Mouse (Mus musculus) right cerebral cortex, adult 18-20 months (tissue): Measurements from ENCODE around the gene Apip.

Source experiments
- DNase-seq: peaks from one replicate; pipeline ENCODE4 v3.0.0; 2022; ENCODE audit warnings: mixed read lengths

The Apip gene

DNA sequence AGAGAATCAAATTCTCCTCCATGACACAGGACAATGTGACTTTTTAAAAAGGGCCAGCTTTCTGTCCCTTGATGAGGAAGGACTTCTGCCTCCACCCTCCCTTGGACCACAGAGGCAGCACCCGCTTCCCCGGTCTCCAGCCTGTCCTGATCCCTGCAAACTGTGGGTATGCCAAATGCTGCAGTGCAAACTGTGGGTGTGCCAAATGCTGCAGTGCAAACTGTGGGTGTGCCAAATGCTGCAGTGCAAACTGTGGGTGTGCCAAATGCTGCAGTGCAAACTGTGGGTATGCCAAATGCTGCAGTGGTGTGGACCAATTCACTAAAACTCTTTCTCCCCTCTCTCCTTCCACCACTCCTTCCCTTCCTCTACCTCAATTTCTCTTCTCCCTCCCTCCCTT, 32.7 kb downstream of the Apip start:
- no peak for DNase-seq

DNA sequence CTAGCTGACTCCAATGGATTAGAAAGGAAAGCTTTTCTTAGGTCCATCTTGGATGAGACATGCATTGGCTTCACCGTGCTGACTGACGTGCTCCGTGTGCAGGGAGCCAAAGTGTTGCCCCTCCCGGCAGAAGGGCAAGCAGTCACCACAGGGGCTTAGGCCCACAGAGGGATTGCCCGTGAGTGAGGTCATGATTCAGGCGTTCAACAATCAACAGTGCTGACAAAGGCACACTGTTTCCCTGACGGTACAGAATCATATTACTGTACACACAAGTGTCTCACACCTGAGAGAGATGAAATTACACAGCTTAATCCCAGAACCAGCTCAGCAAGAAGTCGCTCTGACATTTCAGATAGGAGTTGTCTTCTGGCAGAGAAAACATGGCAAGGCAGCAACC, 38.2 kb downstream of the Apip start:
- DNase-seq: no peak

DNA sequence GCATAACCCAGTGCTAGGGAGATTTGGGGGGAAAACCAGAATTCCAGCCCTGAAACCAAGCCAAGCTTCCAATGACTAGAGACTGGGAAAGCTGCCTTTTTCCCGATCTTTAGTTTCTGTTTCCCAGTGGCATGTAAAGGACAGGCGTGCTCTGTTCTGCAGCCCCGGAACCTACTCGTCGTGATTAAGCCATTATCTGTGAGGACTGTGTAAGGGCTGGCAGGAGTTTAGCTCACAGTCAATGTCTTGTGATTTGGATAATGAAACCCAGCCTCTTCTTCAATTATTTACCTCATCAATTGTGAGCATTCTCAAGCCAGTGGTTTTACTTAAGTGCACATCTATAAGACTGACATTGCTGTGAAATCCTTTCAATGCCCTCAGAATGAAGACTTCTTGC, 43.7 kb downstream of the Apip start:
- no peak for DNase-seq

DNA sequence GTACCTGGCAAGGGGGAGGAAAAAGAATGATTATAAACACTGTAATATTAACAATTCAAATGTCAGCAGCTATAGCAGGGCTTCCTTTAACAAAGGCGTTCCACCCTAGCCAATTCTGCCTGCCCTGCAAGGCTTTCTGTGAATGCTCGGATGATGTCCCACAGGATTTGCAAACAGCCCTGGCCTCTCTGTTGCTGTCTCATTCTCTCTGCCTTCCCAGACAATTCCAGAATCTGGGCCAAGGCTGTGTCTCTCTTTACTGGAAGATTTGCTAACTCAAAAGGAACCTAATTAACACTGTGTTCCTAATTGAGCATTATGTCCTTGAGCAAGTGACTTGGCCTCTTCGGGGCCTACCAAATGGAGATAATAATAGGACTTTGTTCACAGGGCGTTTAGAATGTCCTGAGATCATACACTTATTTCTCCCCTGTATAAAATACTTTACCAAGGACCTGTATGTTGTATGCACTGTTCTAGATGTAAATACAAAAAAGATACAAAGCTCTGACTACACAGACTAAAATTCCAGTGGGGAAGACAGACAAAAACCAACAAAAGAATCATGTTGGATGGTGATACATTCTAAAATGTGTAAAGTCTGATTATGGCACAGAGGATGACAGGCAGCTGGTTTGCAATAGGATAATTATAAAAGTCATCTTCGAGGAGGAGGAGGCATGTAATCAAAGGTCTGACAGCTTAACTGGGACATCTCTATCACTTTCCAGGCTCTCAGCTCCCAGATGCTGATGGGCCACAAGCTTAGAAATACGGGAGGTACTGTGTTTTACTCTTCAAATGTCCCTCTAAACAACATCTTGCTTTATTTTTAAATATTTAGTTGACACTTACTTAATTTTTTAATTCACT, 45.1 kb downstream of the Apip start:
- DNase-seq: no peak

DNA sequence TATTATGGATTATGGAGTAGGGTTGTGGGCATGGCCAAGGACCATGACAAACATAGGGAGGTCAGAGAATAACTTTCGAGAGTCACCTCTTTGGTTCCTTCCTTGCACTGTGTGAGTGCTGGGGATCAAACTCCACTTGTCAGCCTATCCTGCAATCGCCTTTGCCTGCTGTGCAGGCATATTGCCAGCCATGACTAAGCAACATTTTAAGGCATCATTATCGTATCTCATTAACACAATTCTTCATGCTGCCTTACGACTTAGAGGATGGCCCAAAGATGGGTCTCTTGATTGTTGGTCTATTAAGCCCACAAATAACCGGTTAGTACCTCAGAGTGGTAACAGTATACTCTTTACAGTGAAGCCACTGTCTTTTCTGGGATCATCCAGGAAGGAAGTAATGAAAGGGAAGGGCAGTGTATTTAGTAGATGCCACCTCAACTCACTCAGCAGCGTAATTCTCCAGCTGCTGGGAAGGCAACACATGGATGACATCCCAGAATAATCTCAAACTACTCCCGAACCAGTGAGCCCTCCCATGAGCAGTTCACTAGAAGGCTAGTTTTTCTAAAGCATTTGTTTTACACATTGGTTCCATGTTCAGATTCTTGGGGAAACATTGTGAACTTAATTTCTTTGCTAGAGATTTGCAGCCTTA, 45.9 kb downstream of the Apip start:
- no peak for DNase-seq

DNA sequence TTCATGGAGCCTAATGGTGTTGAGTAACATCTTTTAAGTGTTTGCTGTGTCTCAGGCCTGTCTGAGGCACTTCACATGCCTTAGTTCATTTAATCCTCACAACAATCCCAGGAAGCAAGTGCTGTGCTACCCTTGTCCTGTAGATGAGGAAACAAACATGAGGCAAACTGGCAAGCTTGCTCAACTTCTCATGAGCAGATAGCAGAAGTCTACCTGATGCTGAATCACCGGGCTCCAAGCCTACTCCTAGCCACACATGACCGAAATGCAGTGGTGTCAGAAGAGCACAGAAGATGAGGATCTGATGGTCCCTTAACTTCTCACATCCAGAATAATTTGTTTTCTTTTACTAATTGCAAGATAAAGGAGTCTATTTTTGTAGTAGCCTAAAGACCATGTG, 56.2 kb downstream of the Apip start:
- DNase-seq: no peak

DNA sequence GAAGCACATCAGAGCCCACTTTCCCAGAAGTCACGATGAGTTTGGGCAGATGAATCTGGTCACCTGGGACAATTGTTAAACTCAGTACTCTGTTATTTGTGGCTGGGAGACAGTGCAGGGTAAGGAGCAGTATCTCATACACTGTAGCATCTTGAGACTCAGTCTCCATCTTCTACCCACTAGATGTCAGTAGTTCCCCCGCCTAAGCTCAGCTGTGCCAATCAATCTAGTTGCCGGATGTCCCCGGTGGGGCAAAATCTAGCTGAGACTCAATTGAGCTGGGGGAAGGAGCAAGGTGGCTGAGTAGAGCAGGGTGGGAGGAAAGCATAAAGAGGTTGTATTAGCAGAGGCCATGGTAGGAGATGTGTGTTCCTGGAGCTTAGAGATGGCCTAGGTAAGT, 57.7 kb downstream of the Apip start:
- no peak for DNase-seq

DNA sequence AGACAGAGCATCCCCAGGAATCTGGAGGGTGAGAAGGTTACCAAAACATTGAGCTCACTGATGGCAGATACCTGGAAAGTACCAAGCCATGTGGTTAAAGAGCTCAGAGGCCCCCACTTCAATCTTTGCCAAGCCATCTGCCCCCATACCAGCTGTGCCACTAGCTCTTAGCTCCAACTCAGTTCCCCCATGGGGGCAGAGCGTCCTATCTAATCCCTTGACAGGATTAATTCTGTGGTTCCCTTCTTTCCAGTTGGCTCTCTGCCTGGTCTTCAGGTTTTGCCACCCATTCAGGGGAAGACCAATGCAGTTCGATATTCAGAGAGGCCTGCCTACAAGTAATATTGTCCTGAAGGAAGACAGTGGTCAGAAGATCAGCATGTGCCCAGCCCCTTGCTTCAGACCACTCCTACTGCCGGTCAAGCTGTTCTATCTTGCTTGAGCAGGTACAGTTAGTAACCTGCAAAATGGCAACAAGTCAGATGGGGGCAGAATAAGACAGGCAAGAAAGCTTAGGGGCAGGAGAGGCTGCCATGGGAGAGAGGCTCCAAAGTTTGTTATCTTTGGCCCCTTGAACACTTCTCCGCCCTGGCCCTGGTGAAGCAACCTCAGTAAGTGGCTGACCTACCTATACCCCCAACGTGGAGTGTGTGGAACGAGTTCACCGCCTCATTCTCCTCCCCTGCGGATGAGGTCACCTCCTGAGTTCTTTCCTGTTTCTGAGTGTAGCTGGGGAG, 65.2 kb downstream of the Apip start:
- no peak for DNase-seq
